Mouse (Mus musculus) hindbrain, postnatal 0 days (tissue): ENCODE measurements at regions not wholly inside any gene's neighbourhood (a gene's known extent, or its start where the extent isn't known, plus 50 kb on each side); places are given as distances from the start of the nearest gene placed in this dataset.
A peak's percentile ranks its signal among the peaks of the same experiment; 100 is the strongest.

Experiments
- ATAC-seq: fragments of 200-750 bp; cut with Nextera tagmentation; 2 replicates; pipeline ENCODE4 v1.8.0; 2017; ENCODE audit warnings: mild to moderate bottlenecking, moderate TSS enrichment, moderate library complexity
- DNase-seq: peaks from one replicate; pipeline ENCODE4 v3.0.0-alpha.2; 2015; ENCODE audit warnings: low spot score
- H3K27ac ChIP-seq: fragments of 300-500 bp; sonication (generic); 2 replicates; pipeline ENCODE4 v1.5.1; 2014; ENCODE audit warnings: mild to moderate bottlenecking
- H3K27me3 ChIP-seq: fragments of 300-500 bp; sonication (generic); 2 replicates; pipeline ENCODE4 v1.6.1; 2014; ENCODE audit warnings: low read length, mixed read lengths; ENCODE audit not compliant: insufficient read depth
- H3K36me3 ChIP-seq: fragments of 300-500 bp; sonication (generic); 2 replicates; pipeline ENCODE4 v1.6.1; 2014; ENCODE audit warnings: low read length, mixed read lengths; ENCODE audit not compliant: insufficient read depth
- H3K4me1 ChIP-seq: fragments of 300-500 bp; sonication (generic); 2 replicates; pipeline ENCODE4 v1.6.1; 2014; ENCODE audit warnings: antibody characterized with exemption, low read length, mixed read lengths; ENCODE audit not compliant: insufficient read depth
- H3K4me2 ChIP-seq: fragments of 300-500 bp; sonication (generic); 2 replicates; pipeline ENCODE4 v1.6.1; 2014; ENCODE audit warnings: low read depth, mild to moderate bottlenecking, low read length, moderate library complexity, mixed read lengths
- H3K4me3 ChIP-seq: fragments of 300-500 bp; sonication (generic); 2 replicates; pipeline ENCODE4 v1.5.1; 2014; ENCODE audit warnings: low read length
- H3K9ac ChIP-seq: fragments of 300-500 bp; sonication (generic); replicated peaks from 2 replicates; pipeline ENCODE4 v1.6.1; 2014; ENCODE audit warnings: mild to moderate bottlenecking, low read length, moderate library complexity, mixed read lengths
- H3K9me3 ChIP-seq: fragments of 300-500 bp; sonication (generic); 2 replicates; pipeline ENCODE4 v1.6.1; 2016; ENCODE audit warnings: low read length, mixed read lengths
- CTCF ChIP-seq: IDR thresholded peaks from 2 replicates; pipeline ENCODE4 v1.5.1; 2016; ENCODE audit warnings: antibody characterized with exemption, control low read depth, low read depth
- WGBS: fragments of 180-500 bp; shearing (Covaris S2); extraction: QIAGEN DNeasy Blood & Tissue Kit; methylation state at CpG from one replicate; pipeline ENCODE4 v1.1.7; 2014; 5-methylcytosine and 5-hydroxymethylcytosine counted together

- Histone ChIP-seq H3K4me3 (no peak overlapping the region), H3K27me3 (no peaks in the 10 kb centered on the region), H3K4me1 (no peaks in the 10 kb centered on the region), H3K27ac (no peak overlapping the region), H3K4me2 (no peak overlapping the region), H3K36me3 (no peaks in the 10 kb centered on the region), H3K9me3 (no peaks in the 10 kb centered on the region), H3K9ac (no peak overlapping the region)
- 84% methylated on average over 8 of the region's 8 CpGs for WGBS
- TF ChIP-seq CTCF: no peak
- ATAC-seq (no peak), DNase-seq (no peak)
Measured at GRCm38 (mm10) chr1:185657286-185657685, 202.6 kb downstream of the Slc30a10 start.

DNA sequence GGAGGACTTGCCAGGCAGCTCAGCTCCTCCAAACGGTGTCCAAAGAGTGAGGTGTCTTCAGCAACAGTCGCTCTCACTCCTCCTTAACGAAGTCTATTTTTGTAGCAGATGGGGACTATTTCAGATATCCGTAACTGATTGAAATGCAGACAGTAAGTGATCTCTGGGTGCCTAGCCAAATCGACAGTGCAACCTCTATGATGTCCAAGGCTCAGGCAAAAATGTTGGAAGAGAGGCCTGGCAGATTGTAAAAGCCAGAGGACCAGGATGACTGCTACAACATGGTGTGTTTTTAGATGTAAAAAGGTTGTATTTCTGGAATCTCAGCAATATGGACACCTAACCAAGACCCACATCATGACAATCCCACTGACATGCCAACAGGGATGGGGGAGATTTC, 204.8 kb downstream of the Slc30a10 start:
- Histone ChIP-seq H3K4me2 (no peak overlapping the region), H3K4me3 (no peak overlapping the region), H3K27me3 (no peaks in the 10 kb centered on the region), H3K36me3 (no peaks in the 10 kb centered on the region), H3K9me3 (no peaks in the 10 kb centered on the region), H3K27ac (no peak overlapping the region), H3K4me1 (no peaks in the 10 kb centered on the region), H3K9ac (no peak overlapping the region)
- no peak for TF ChIP-seq CTCF
- WGBS: 69% methylated on average over 5 of the region's 5 CpGs
- no peak for DNase-seq
- no peak for ATAC-seq

DNA sequence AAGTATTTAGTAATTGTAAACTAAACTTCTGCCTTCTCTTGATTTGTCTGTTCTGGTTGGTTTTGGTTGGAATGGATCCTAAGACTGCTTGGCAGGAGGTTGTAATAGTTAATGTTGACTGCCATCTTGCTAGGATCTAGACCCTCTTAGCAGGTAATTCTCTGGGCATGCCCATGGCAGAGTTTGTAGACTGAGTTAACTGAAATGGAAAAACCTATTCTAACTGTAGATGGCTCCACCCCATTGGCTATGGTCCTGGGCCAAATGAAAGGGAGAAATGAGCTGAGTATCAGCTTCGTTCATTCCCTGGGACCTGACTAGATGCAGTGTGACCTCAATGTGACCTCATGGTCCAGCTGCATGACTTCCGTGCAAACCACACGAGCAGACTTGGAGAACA, 207.7 kb downstream of the Slc30a10 start:
- Histone ChIP-seq H3K36me3 (no peaks in the 10 kb centered on the region), H3K4me2 (no peak overlapping the region), H3K9ac (no peak overlapping the region), H3K27me3 (no peaks in the 10 kb centered on the region), H3K4me3 (no peak overlapping the region), H3K9me3 (no peaks in the 10 kb centered on the region), H3K4me1 (no peaks in the 10 kb centered on the region), H3K27ac (no peak overlapping the region)
- no peak for ATAC-seq
- no peak for DNase-seq
- WGBS: 70% methylated on average over 3 of the region's 3 CpGs
- TF ChIP-seq CTCF: no peak

GRCm38 (mm10) chr1:185670029-185670741, 215.5 kb downstream of the Slc30a10 start:
- H3K4me2 ChIP-seq: no peak overlapping the region
- no peak for TF ChIP-seq CTCF
- ATAC-seq: peak; percentile 62; the same call in 1 of the 2 replicates
- H3K4me3 ChIP-seq: no peak overlapping the region
- no peaks in the 10 kb centered on the region; the same call in 1 of the 2 replicates for H3K4me1 ChIP-seq
- H3K9ac ChIP-seq: no peak overlapping the region
- no peaks in the 10 kb centered on the region for H3K9me3 ChIP-seq
- WGBS: 58% methylated on average over 5 of the region's 5 CpGs
- no peak overlapping the region for H3K27ac ChIP-seq
- H3K27me3 ChIP-seq: no peaks in the 10 kb centered on the region
- DNase-seq: peak; percentile 52
- H3K36me3 ChIP-seq: no peaks in the 10 kb centered on the region

GRCm38 (mm10) chr1:185672940-185673339, 218.3 kb downstream of the Slc30a10 start:
- Histone ChIP-seq H3K27me3 (no peaks in the 10 kb centered on the region), H3K4me2 (no peak overlapping the region), H3K27ac (no peak overlapping the region), H3K9ac (no peak overlapping the region), H3K4me1 (no peaks in the 10 kb centered on the region; the same call in 1 of the 2 replicates), H3K4me3 (no peak overlapping the region), H3K36me3 (no peaks in the 10 kb centered on the region), H3K9me3 (no peaks in the 10 kb centered on the region)
- WGBS: 45% methylated on average over 3 of the region's 3 CpGs
- TF ChIP-seq CTCF: no peak
- DNase-seq: no peak
- ATAC-seq: no peak

DNA sequence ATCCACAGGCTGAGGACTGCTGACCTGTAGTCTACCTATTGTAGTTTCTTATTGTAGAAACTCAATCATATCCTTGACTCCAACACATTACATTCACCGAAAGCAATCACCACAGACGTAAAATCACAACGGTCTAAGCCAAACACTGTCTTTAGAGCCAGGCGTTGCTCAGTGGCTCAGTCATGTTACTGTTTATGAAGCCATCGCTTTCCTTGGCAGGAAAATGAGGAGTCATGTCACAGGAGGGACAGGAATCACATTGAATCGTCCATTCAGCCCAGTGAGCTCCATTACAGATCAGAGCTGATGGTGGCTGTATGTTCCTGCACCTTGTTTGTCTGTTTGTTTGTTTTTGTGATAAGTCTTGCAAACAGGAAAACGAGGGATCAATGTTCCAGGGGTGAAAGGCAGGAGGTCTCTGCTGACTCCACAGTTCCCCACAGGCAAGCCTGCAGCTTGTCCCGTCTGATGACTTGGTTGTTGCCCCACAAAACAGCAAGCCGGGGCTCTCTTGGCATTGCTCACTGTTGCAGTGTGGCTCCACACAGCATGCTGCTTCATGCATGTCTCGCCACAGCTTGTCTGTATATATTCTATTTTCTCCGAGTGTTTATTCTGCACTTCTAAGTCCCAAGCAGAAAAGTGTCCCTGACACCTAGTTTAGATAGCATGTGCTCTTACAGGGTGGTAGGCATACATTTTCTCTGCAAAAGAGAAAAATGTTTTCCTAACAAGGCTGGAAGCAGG, 221.2 kb downstream of the Slc30a10 start:
- no peaks in the 10 kb centered on the region for H3K27me3 ChIP-seq
- no peak overlapping the region for H3K4me2 ChIP-seq
- no peaks in the 10 kb centered on the region; the same call in 1 of the 2 replicates for H3K4me1 ChIP-seq
- H3K9ac ChIP-seq: no peak overlapping the region
- no peaks in the 10 kb centered on the region for H3K36me3 ChIP-seq
- no peak for ATAC-seq
- H3K27ac ChIP-seq: no peak overlapping the region
- H3K9me3 ChIP-seq: no peaks in the 10 kb centered on the region
- no peak overlapping the region for H3K4me3 ChIP-seq
- TF ChIP-seq CTCF: no peak
- WGBS: 68% methylated on average over 11 of the region's 11 CpGs
- DNase-seq: no peak
